Mouse (Mus musculus): Measurements from ENCODE around the gene Des. TPM values are rescaled to one million over a fixed set of nuclear protein-coding genes. Genes with fewer than 3 reads are reported as not detected.

Gene Des
- total and polyA plus RNA-seq, 3 experiments, result 7.0 to 7.2 TPM; not detected in 1

GRCm38 (mm10) chr1:75347279-75347678 is 12.8 kb upstream of the Des start:
- TF ChIP-seq ELF1 (IDR thresholded peaks at IDR 0.05; ENCODE audit: low read depth, low read length) (no peak), SMC3 (IDR thresholded peaks at IDR 0.05; ENCODE audit: low read depth, low read length) (no peak), BHLHE40 (IDR thresholded peaks at IDR 0.05; ENCODE audit: borderline replicate concordance, low read depth, low read length) (no peak), ZKSCAN1 (IDR thresholded peaks at IDR 0.05; ENCODE audit: low read depth, low read length) (no peak), RCOR1 (IDR thresholded peaks at IDR 0.05; ENCODE audit: low read depth, low read length) (no peak), POLR2AphosphoS5 (IDR thresholded peaks at IDR 0.05; ENCODE audit: borderline replicate concordance, low read depth, low read length) (no peak), MYC (IDR thresholded peaks at IDR 0.05; ENCODE audit: low read depth, low read length) (no peak), CHD1 (IDR thresholded peaks at IDR 0.05; ENCODE audit: low read depth, low read length) (no peak), ZC3H11A (IDR thresholded peaks at IDR 0.05; ENCODE audit: low read depth, low read length) (no peak)
- H3K4me1 ChIP-seq (ENCODE audit: control insufficient read depth in 1 of 2, insufficient read depth in 2 of 2, low read length in 2 of 2), result no peaks in the 10 kb centered on the region
- H3K27me3 ChIP-seq (ENCODE audit: control insufficient read depth in 1 of 2, insufficient read depth in 2 of 2, low read length in 2 of 2), result peaks cover 0 to 3% of the 10 kb centered on the region in 2 experiments; a peak in 2 of 4 replicates
- no peaks in the 10 kb centered on the region for H3K9me3 ChIP-seq (replicated peaks; ENCODE audit: insufficient read depth, low read length)
- H3K36me3 ChIP-seq (ENCODE audit: control insufficient read depth in 1 of 2, insufficient read depth in 2 of 2, low read length in 2 of 2), result no peaks in the 10 kb centered on the region
- H3K27ac ChIP-seq (ENCODE audit: control insufficient read depth, low read depth, low read length), result no peak overlapping the region
- H3K4me3 ChIP-seq (ENCODE audit: control insufficient read depth in 1 of 2, insufficient read depth in 1 of 2, low read depth in 2 of 2, low read length in 2 of 2), result no peak overlapping the region
- DNase-seq (ENCODE audit: low read depth, low spot score), result no peak
- no peak overlapping the region for H3K9ac ChIP-seq (ENCODE audit: control insufficient read depth, low read depth, low read length, poor library complexity, severe bottlenecking)
- H3K79me2 ChIP-seq (ENCODE audit: control insufficient read depth, insufficient read depth, low read length, poor library complexity), result no peaks in the 10 kb centered on the region

DNA sequence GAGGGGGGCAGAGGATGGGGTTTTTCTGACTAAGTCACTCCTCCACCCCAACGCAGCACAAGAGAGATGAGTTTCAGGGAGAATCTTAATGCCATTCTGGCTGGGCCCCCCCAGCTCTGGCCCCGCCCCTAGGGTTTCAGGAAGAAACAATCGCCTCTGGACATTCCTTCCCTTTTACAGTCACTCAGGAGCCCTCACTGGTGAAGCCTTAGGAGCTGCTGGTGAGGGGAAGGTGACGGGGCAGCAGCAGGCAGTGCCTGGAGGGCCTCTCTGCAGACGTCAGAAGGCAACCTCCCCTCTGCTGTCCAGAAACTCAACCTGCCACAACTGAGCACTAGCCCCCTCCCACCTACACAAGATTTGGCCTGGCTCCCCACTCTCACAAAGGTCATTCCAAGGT is 10.9 kb upstream of the Des start:
- DNase-seq (ENCODE audit: low read depth, low spot score), result no peak
- H3K4me3 ChIP-seq (ENCODE audit: control insufficient read depth in 1 of 2, insufficient read depth in 1 of 2, low read depth in 2 of 2, low read length in 2 of 2), result no peak overlapping the region
- no peaks in the 10 kb centered on the region for H3K79me2 ChIP-seq (ENCODE audit: control insufficient read depth, insufficient read depth, low read length, poor library complexity)
- H3K27me3 ChIP-seq (ENCODE audit: control insufficient read depth in 1 of 2, insufficient read depth in 2 of 2, low read length in 2 of 2), result peaks cover 0 to 1% of the 10 kb centered on the region in 2 experiments; a peak in 2 of 4 replicates
- no peaks in the 10 kb centered on the region for H3K9me3 ChIP-seq (replicated peaks; ENCODE audit: insufficient read depth, low read length)
- H3K36me3 ChIP-seq (ENCODE audit: control insufficient read depth in 1 of 2, insufficient read depth in 2 of 2, low read length in 2 of 2), result no peaks in the 10 kb centered on the region
- no peaks in the 10 kb centered on the region for H3K4me1 ChIP-seq (ENCODE audit: control insufficient read depth in 1 of 2, insufficient read depth in 2 of 2, low read length in 2 of 2)
- H3K27ac ChIP-seq (ENCODE audit: control insufficient read depth, low read depth, low read length), result no peak overlapping the region
- TF ChIP-seq POLR2A (IDR thresholded peaks at IDR 0.05; ENCODE audit: control insufficient read depth in 1 of 2, insufficient read depth in 1 of 2, low read depth in 1 of 2, low read length in 2 of 2, poor library complexity in 1 of 2), result no peak
- no peak for TF ChIP-seq MAFK (IDR thresholded peaks at IDR 0.05; ENCODE audit: borderline replicate concordance, low read depth, low read length)
- no peak for TF ChIP-seq POLR2AphosphoS5 (IDR thresholded peaks at IDR 0.05; ENCODE audit: borderline replicate concordance, low read depth, low read length)
- TF ChIP-seq CTCF (IDR thresholded peaks at IDR 0.05 in 2 of 3, conservative IDR thresholded peaks at IDR 0.05 in 1 of 3; ENCODE audit: control insufficient read depth in 1 of 3, insufficient read depth in 1 of 3, low read depth in 2 of 3, low read length in 3 of 3, poor library complexity in 1 of 3, severe bottlenecking in 1 of 3), result no peak
- no peak overlapping the region for H3K9ac ChIP-seq (ENCODE audit: control insufficient read depth, low read depth, low read length, poor library complexity, severe bottlenecking)

- DNase-seq (ENCODE audit: low read depth, low spot score), result no peak
Measured at GRCm38 (mm10) chr1:75357261-75357660, 2.9 kb upstream of the Des start.

More at GRCm38 (mm10) chr1:75357261-75357660, 2.9 kb upstream of the Des start:
- H3K9me3 ChIP-seq (replicated peaks; ENCODE audit: insufficient read depth, low read length), result no peaks in the 10 kb centered on the region
- H3K4me1 ChIP-seq (ENCODE audit: control insufficient read depth in 1 of 2, insufficient read depth in 2 of 2, low read length in 2 of 2), result peaks cover 0 to 9% of the 10 kb centered on the region in 2 experiments; a peak in 2 of 4 replicates
- H3K9ac ChIP-seq (ENCODE audit: control insufficient read depth, low read depth, low read length, poor library complexity, severe bottlenecking), result no peak overlapping the region
- no peak overlapping the region for H3K4me3 ChIP-seq (ENCODE audit: control insufficient read depth in 1 of 2, insufficient read depth in 1 of 2, low read depth in 2 of 2, low read length in 2 of 2)
- no peaks in the 10 kb centered on the region; a peak in 1 of 4 replicates for H3K27me3 ChIP-seq (ENCODE audit: control insufficient read depth in 1 of 2, insufficient read depth in 2 of 2, low read length in 2 of 2)
- H3K36me3 ChIP-seq (ENCODE audit: control insufficient read depth in 1 of 2, insufficient read depth in 2 of 2, low read length in 2 of 2), result peaks cover 0 to 3% of the 10 kb centered on the region in 2 experiments; a peak in 2 of 4 replicates
- H3K27ac ChIP-seq (ENCODE audit: control insufficient read depth, low read depth, low read length), result no peak overlapping the region
- no peak for TF ChIP-seq MAFK (IDR thresholded peaks at IDR 0.05; ENCODE audit: borderline replicate concordance, low read depth, low read length)
- TF ChIP-seq RCOR1 (IDR thresholded peaks at IDR 0.05; ENCODE audit: low read depth, low read length), result no peak
- no peak for TF ChIP-seq NRF1 (IDR thresholded peaks at IDR 0.05; ENCODE audit: insufficient read depth, low read depth, low read length, poor library complexity, severe bottlenecking)
- no peak for TF ChIP-seq ETS1 (IDR thresholded peaks at IDR 0.05; ENCODE audit: low read depth, low read length)
- TF ChIP-seq ZKSCAN1 (IDR thresholded peaks at IDR 0.05; ENCODE audit: low read depth, low read length), result no peak
- TF ChIP-seq TBP (IDR thresholded peaks at IDR 0.05; ENCODE audit: low read depth, low read length), result no peak
- no peak for TF ChIP-seq POLR2AphosphoS2 (IDR thresholded peaks at IDR 0.05; ENCODE audit: low read length)
- TF ChIP-seq GABPA (IDR thresholded peaks at IDR 0.05; ENCODE audit: low read depth, low read length), result no peak
- no peak for TF ChIP-seq EP300 (IDR thresholded peaks at IDR 0.05; ENCODE audit: low read depth in 1 of 2, low read length in 2 of 2)
- TF ChIP-seq TAL1 (IDR thresholded peaks at IDR 0.05; ENCODE audit: low read length), result no peak
- no peak for TF ChIP-seq UBTF (IDR thresholded peaks at IDR 0.05; ENCODE audit: borderline replicate concordance, insufficient read depth, low read depth, low read length)
- TF ChIP-seq E2F4 (IDR thresholded peaks at IDR 0.05; ENCODE audit: borderline replicate concordance, low read depth, low read length), result no peak
- H3K79me2 ChIP-seq (ENCODE audit: control insufficient read depth, insufficient read depth, low read length, poor library complexity), result no peaks in the 10 kb centered on the region
